Mouse (Mus musculus): ENCODE results near the gene Blm. TPM values are rescaled to one million over a fixed set of nuclear protein-coding genes. Genes with fewer than 3 reads are reported as not detected.

Gene Blm
- polyA plus RNA-seq, 1 experiment from 2014 or later: 23.3 TPM

- peaks cover 36% of the 10 kb centered on the region for H3K36me3 ChIP-seq (ENCODE audit: control insufficient read depth, insufficient read depth, low read length)
- H3K9me3 ChIP-seq (ENCODE audit: control insufficient read depth, low read length): no peaks in the 10 kb centered on the region
- no peak overlapping the region for H3K27ac ChIP-seq (ENCODE audit: low read depth)
- no peaks in the 10 kb centered on the region for H3K4me1 ChIP-seq (replicated peaks; ENCODE audit: control insufficient read depth, insufficient read depth, low read length)
- H3K4me3 ChIP-seq (ENCODE audit: low read depth, low read length): no peak overlapping the region
- H3K9ac ChIP-seq (ENCODE audit: low read length): no peak overlapping the region
- no peak for DNase-seq (ENCODE audit: low spot score)
- no peak for ATAC-seq (replicated peaks; ENCODE audit: low FRiP score, low TSS enrichment, low read depth)
- no peaks in the 10 kb centered on the region for H3K27me3 ChIP-seq (replicated peaks; ENCODE audit: control insufficient read depth, insufficient read depth, low read length)
- WGBS: 81% methylated on average over 3 of the region's 3 CpGs
- H3K4me2 ChIP-seq (ENCODE audit: low read length): no peak overlapping the region
Measured at GRCm38 (mm10) chr7:80491086-80491485, 43.8 kb downstream of the Blm start.

GRCm38 (mm10) chr7:80490351-80490750 is 44.6 kb downstream of the Blm start:
- 95% methylated on average over 2 of the region's 2 CpGs for WGBS
- no peak for ATAC-seq (replicated peaks; ENCODE audit: low FRiP score, low TSS enrichment, low read depth)

DNA sequence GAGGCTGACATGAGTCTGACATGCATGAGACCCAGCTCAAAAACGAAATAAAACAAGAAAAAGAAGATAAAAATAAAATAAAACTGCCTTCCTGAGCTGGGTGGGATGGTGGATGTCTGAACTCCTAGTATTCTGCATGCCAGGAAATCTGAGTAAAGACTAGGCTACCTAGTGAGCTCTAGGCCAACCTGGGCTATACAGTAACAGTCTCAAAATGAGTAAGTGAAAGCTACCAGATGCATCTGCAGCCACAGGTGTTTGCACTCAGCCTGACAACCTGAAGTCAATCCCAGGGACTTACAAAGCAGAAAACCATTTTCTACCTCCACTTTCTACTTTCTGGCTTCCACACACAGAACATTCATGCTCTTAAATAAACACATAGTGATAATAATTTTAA is 45.5 kb downstream of the Blm start:
- Histone ChIP-seq H3K4me1 (replicated peaks; ENCODE audit: control insufficient read depth, insufficient read depth, low read length) (no peaks in the 10 kb centered on the region), H3K4me3 (ENCODE audit: low read depth, low read length) (no peak overlapping the region)
- no peak for DNase-seq (ENCODE audit: low spot score)

More at GRCm38 (mm10) chr7:80490351-80490750, 44.6 kb downstream of the Blm start:
- DNase-seq (ENCODE audit: low spot score): no peak
- peaks cover 29% of the 10 kb centered on the region for H3K36me3 ChIP-seq (ENCODE audit: control insufficient read depth, insufficient read depth, low read length)
- no peaks in the 10 kb centered on the region for H3K27me3 ChIP-seq (replicated peaks; ENCODE audit: control insufficient read depth, insufficient read depth, low read length)
- no peak overlapping the region for H3K4me3 ChIP-seq (ENCODE audit: low read depth, low read length)
- H3K9ac ChIP-seq (ENCODE audit: low read length): no peak overlapping the region
- H3K27ac ChIP-seq (ENCODE audit: low read depth): no peak overlapping the region
- no peaks in the 10 kb centered on the region for H3K9me3 ChIP-seq (ENCODE audit: control insufficient read depth, low read length)
- H3K4me2 ChIP-seq (ENCODE audit: low read length): no peak overlapping the region
- no peaks in the 10 kb centered on the region for H3K4me1 ChIP-seq (replicated peaks; ENCODE audit: control insufficient read depth, insufficient read depth, low read length)

GRCm38 (mm10) chr7:80487239-80487638 is 47.7 kb downstream of the Blm start:
- Histone ChIP-seq H3K4me3 (ENCODE audit: low read depth, low read length) (no peak overlapping the region), H3K9me3 (ENCODE audit: control insufficient read depth, low read length) (no peaks in the 10 kb centered on the region), H3K36me3 (ENCODE audit: control insufficient read depth, insufficient read depth, low read length) (peaks cover 4% of the 10 kb centered on the region; the same call in 1 of the 2 replicates), H3K9ac (ENCODE audit: low read length) (no peak overlapping the region), H3K27ac (ENCODE audit: low read depth) (no peak overlapping the region), H3K27me3 (replicated peaks; ENCODE audit: control insufficient read depth, insufficient read depth, low read length) (no peaks in the 10 kb centered on the region), H3K4me2 (ENCODE audit: low read length) (no peak overlapping the region), H3K4me1 (replicated peaks; ENCODE audit: control insufficient read depth, insufficient read depth, low read length) (no peaks in the 10 kb centered on the region)
- ATAC-seq (replicated peaks; ENCODE audit: low FRiP score, low TSS enrichment, low read depth): no peak
- 80% methylated on average over 4 of the region's 4 CpGs for WGBS
- no peak for DNase-seq (ENCODE audit: low spot score)

More for the DNA sequence above, 45.5 kb downstream of the Blm start:
- no peak for ATAC-seq (replicated peaks; ENCODE audit: low FRiP score, low TSS enrichment, low read depth)
- 67% methylated on average over 1 of the region's 1 CpGs for WGBS
- Histone ChIP-seq H3K36me3 (ENCODE audit: control insufficient read depth, insufficient read depth, low read length) (peaks cover 20% of the 10 kb centered on the region), H3K9me3 (ENCODE audit: control insufficient read depth, low read length) (no peaks in the 10 kb centered on the region), H3K27me3 (replicated peaks; ENCODE audit: control insufficient read depth, insufficient read depth, low read length) (no peaks in the 10 kb centered on the region), H3K27ac (ENCODE audit: low read depth) (no peak overlapping the region), H3K9ac (ENCODE audit: low read length) (no peak overlapping the region), H3K4me2 (ENCODE audit: low read length) (no peak overlapping the region)

DNA sequence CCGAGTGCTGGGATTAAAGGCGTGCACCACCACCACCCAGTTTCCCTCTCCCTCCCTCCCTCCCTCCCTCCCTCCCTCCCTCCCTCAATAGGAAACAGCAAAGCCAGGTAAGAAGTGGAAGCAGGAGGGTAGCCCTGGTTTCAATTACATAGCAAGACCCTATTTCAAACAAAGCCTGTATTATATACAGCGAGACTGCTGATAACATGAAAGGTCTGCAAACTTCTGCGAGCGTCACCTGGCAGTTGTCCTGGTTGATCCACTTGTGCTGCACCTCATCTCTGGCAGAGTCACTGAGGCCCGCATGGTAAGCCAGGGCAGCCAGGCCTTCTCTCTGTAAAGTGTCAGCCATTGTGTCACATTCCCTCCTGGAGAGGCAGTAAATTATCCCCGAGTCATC is 54.8 kb downstream of the Blm start:
- no peak overlapping the region for H3K27ac ChIP-seq (ENCODE audit: low read depth)
- DNase-seq (ENCODE audit: low spot score): no peak
- H3K27me3 ChIP-seq (replicated peaks; ENCODE audit: control insufficient read depth, insufficient read depth, low read length): no peaks in the 10 kb centered on the region
- H3K9ac ChIP-seq (ENCODE audit: low read length): no peak overlapping the region
- 52% methylated on average over 7 of the region's 7 CpGs for WGBS
- H3K36me3 ChIP-seq (ENCODE audit: control insufficient read depth, insufficient read depth, low read length): peaks cover 9% of the 10 kb centered on the region; the same call in 1 of the 2 replicates
- H3K4me2 ChIP-seq (ENCODE audit: low read length): no peak overlapping the region
- no peak for ATAC-seq (replicated peaks; ENCODE audit: low FRiP score, low TSS enrichment, low read depth)
- no peaks in the 10 kb centered on the region for H3K4me1 ChIP-seq (replicated peaks; ENCODE audit: control insufficient read depth, insufficient read depth, low read length)
- H3K9me3 ChIP-seq (ENCODE audit: control insufficient read depth, low read length): no peaks in the 10 kb centered on the region
- H3K4me3 ChIP-seq (ENCODE audit: low read depth, low read length): no peak overlapping the region

GRCm38 (mm10) chr7:80473837-80474236 is 61.1 kb downstream of the Blm start:
- H3K4me1 ChIP-seq (replicated peaks; ENCODE audit: control insufficient read depth, insufficient read depth, low read length): no peaks in the 10 kb centered on the region
- WGBS: 96% methylated on average over 7 of the region's 7 CpGs
- H3K4me3 ChIP-seq (ENCODE audit: low read depth, low read length): no peak overlapping the region
- no peak overlapping the region for H3K4me2 ChIP-seq (ENCODE audit: low read length)
- no peak overlapping the region for H3K27ac ChIP-seq (ENCODE audit: low read depth)
- peaks cover 29% of the 10 kb centered on the region for H3K36me3 ChIP-seq (ENCODE audit: control insufficient read depth, insufficient read depth, low read length)
- DNase-seq (ENCODE audit: low spot score) (no peak), ATAC-seq (replicated peaks; ENCODE audit: low FRiP score, low TSS enrichment, low read depth) (no peak)
- no peaks in the 10 kb centered on the region for H3K9me3 ChIP-seq (ENCODE audit: control insufficient read depth, low read length)
- no peaks in the 10 kb centered on the region for H3K27me3 ChIP-seq (replicated peaks; ENCODE audit: control insufficient read depth, insufficient read depth, low read length)
- no peak overlapping the region for H3K9ac ChIP-seq (ENCODE audit: low read length)

DNA sequence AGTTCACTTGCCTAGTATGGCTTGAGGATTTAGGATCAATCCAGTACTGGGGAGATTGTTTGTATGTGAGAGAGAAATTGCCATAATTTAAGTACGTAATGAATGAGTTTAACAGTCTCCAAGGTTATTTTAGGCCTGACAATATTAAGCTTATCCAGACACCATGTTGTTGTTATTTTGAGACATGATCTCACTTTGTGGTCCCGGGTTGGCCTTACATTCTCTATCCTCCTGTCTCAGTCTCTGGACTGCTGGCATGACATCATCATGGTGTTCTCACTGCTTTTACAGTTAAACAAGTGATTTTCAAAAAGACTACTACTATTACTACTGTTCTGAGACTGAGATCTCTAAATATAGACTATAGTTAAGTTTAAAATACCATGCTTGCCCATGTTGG is 66.1 kb downstream of the Blm start:
- Histone ChIP-seq H3K4me1 (replicated peaks; ENCODE audit: control insufficient read depth, insufficient read depth, low read length) (no peaks in the 10 kb centered on the region), H3K36me3 (ENCODE audit: control insufficient read depth, insufficient read depth, low read length) (peaks cover 62% of the 10 kb centered on the region)

DNA sequence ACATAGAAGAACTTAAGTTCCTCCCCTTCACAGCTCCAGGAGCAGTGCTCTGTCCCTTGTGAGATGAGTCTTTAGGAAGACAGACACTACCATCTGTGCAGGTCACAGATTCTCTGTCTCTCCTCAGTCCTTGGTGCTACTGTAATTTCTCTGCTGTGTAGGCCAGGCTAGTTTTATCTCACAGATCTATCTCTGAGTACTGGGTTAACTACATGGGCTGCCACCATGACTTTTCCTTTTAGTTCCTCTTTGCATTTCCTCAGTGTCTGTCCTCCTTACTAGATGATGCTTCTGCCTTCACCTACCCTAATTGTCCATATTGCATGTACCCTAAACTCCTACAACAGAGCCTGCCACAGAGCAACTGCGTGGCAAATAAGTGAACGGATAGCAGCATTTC is 67.6 kb downstream of the Blm start:
- ATAC-seq (replicated peaks; ENCODE audit: low FRiP score, low TSS enrichment, low read depth): no peak
- Histone ChIP-seq H3K9me3 (ENCODE audit: control insufficient read depth, low read length) (no peaks in the 10 kb centered on the region), H3K9ac (ENCODE audit: low read length) (no peak overlapping the region), H3K27me3 (replicated peaks; ENCODE audit: control insufficient read depth, insufficient read depth, low read length) (no peaks in the 10 kb centered on the region), H3K4me2 (ENCODE audit: low read length) (no peak overlapping the region), H3K4me1 (replicated peaks; ENCODE audit: control insufficient read depth, insufficient read depth, low read length) (no peaks in the 10 kb centered on the region), H3K4me3 (ENCODE audit: low read depth, low read length) (no peak overlapping the region), H3K36me3 (ENCODE audit: control insufficient read depth, insufficient read depth, low read length) (peaks cover 59% of the 10 kb centered on the region), H3K27ac (ENCODE audit: low read depth) (no peak overlapping the region)
- WGBS: 87% methylated on average over 2 of the region's 2 CpGs
- no peak for DNase-seq (ENCODE audit: low spot score)

More for the DNA sequence above, 66.1 kb downstream of the Blm start:
- ATAC-seq (replicated peaks; ENCODE audit: low FRiP score, low TSS enrichment, low read depth) (no peak), DNase-seq (ENCODE audit: low spot score) (no peak)
- 81% methylated on average over 2 of the region's 2 CpGs for WGBS
- no peaks in the 10 kb centered on the region for H3K9me3 ChIP-seq (ENCODE audit: control insufficient read depth, low read length)
- no peak overlapping the region for H3K27ac ChIP-seq (ENCODE audit: low read depth)
- H3K4me2 ChIP-seq (ENCODE audit: low read length): no peak overlapping the region
- H3K9ac ChIP-seq (ENCODE audit: low read length): no peak overlapping the region
- no peaks in the 10 kb centered on the region for H3K27me3 ChIP-seq (replicated peaks; ENCODE audit: control insufficient read depth, insufficient read depth, low read length)
- H3K4me3 ChIP-seq (ENCODE audit: low read depth, low read length): no peak overlapping the region

GRCm38 (mm10) chr7:80464831-80465230 is 70.1 kb downstream of the Blm start:
- 85% methylated on average over 5 of the region's 5 CpGs for WGBS
- no peaks in the 10 kb centered on the region for H3K9me3 ChIP-seq (ENCODE audit: control insufficient read depth, low read length)
- H3K4me2 ChIP-seq (ENCODE audit: low read length): no peak overlapping the region
- no peaks in the 10 kb centered on the region for H3K27me3 ChIP-seq (replicated peaks; ENCODE audit: control insufficient read depth, insufficient read depth, low read length)
- H3K27ac ChIP-seq (ENCODE audit: low read depth): no peak overlapping the region
- no peak overlapping the region for H3K9ac ChIP-seq (ENCODE audit: low read length)
- no peak for DNase-seq (ENCODE audit: low spot score)
- no peak overlapping the region for H3K4me3 ChIP-seq (ENCODE audit: low read depth, low read length)
- peaks cover 59% of the 10 kb centered on the region for H3K36me3 ChIP-seq (ENCODE audit: control insufficient read depth, insufficient read depth, low read length)
- H3K4me1 ChIP-seq (replicated peaks; ENCODE audit: control insufficient read depth, insufficient read depth, low read length): no peaks in the 10 kb centered on the region
- no peak for ATAC-seq (replicated peaks; ENCODE audit: low FRiP score, low TSS enrichment, low read depth)
